Mouse (Mus musculus) kidney, adult 11 months (tissue): ENCODE measurements around the gene Slirp.

ENCODE experiments used
- DNase-seq: peaks from one replicate; pipeline ENCODE4 v3.0.0; 2022

The Slirp gene

GRCm38 (mm10) chr12:87443700-87444122 lies at the start of gene Slirp, which contains the start of gene Alkbh1:
TSS of gene Slirp (plus strand) at chr12:87443896.
TSS of gene Alkbh1 (minus strand) at chr12:87444017.
- DNase-seq, result peak; percentile 86

GRCm38 (mm10) chr12:87394316-87394715 lies 49.4 kb upstream of the Slirp start:
- peak; percentile 63 for DNase-seq

- DNase-seq, result no peak
Measured at GRCm38 (mm10) chr12:87397126-87397525, 46.6 kb upstream of the Slirp start.

- peak; percentile 48 for DNase-seq
Measured at GRCm38 (mm10) chr12:87397811-87398417, 45.8 kb upstream of the Slirp start.

GRCm38 (mm10) chr12:87399119-87399819 lies 44.4 kb upstream of the Slirp start:
- no peak for DNase-seq

GRCm38 (mm10) chr12:87401883-87402282 lies 41.8 kb upstream of the Slirp start:
- DNase-seq, result no peak

GRCm38 (mm10) chr12:87405165-87405564 lies 38.5 kb upstream of the Slirp start:
- DNase-seq, result no peak

GRCm38 (mm10) chr12:87405721-87406120 lies 38.0 kb upstream of the Slirp start:
- no peak for DNase-seq

GRCm38 (mm10) chr12:87407869-87408605 lies 35.7 kb upstream of the Slirp start:
- DNase-seq, result peak; percentile 42

GRCm38 (mm10) chr12:87409123-87409522 lies 34.6 kb upstream of the Slirp start:
- no peak for DNase-seq

- no peak for DNase-seq
Measured at GRCm38 (mm10) chr12:87410999-87411398, 32.7 kb upstream of the Slirp start.

GRCm38 (mm10) chr12:87413179-87413790 lies 30.4 kb upstream of the Slirp start:
- peak; percentile 30 for DNase-seq

GRCm38 (mm10) chr12:87415358-87415757 lies 28.3 kb upstream of the Slirp start:
- DNase-seq, result no peak

GRCm38 (mm10) chr12:87416690-87417089 lies 27.0 kb upstream of the Slirp start:
- DNase-seq, result peak; percentile 54

GRCm38 (mm10) chr12:87418921-87419320 lies 24.8 kb upstream of the Slirp start:
- DNase-seq, result no peak

- DNase-seq, result no peak
Measured at GRCm38 (mm10) chr12:87419974-87420485, 23.7 kb upstream of the Slirp start.

GRCm38 (mm10) chr12:87421708-87422507 lies 21.8 kb upstream of the Slirp start:
- no peak for DNase-seq

GRCm38 (mm10) chr12:87423700-87424099 lies 20.0 kb upstream of the Slirp start:
- no peak for DNase-seq

GRCm38 (mm10) chr12:87424516-87424915 lies 19.2 kb upstream of the Slirp start:
- DNase-seq, result no peak

- DNase-seq, result no peak
Measured at GRCm38 (mm10) chr12:87426354-87427031, 17.2 kb upstream of the Slirp start.

- no peak for DNase-seq
Measured at GRCm38 (mm10) chr12:87428295-87428694, 15.4 kb upstream of the Slirp start.

- no peak for DNase-seq
Measured at GRCm38 (mm10) chr12:87428885-87429284, 14.8 kb upstream of the Slirp start.
